Mouse (Mus musculus) heart, embryonic 12.5 days (tissue): Measurements from ENCODE around the gene Trp53i13. TPM values are rescaled to one million over a fixed set of nuclear protein-coding genes. Genes with fewer than 3 reads are reported as not detected.
A peak's percentile ranks its signal among the peaks of the same experiment; 100 is the strongest.
"Not testable (repeated sequence)": the region's sequence is repeated elsewhere in the genome, so short reads cannot be mapped to it uniquely, and the experiment has no call there.

ENCODE experiments used
- ATAC-seq: fragments of 200-750 bp; cut with Nextera tagmentation; 2 replicates; pipeline ENCODE4 v1.8.0; 2017; ENCODE audit warnings: moderate TSS enrichment, moderate library complexity; ENCODE audit not compliant: insufficient number of reproducible peaks, low FRiP score
- H3K27ac ChIP-seq: fragments of 300-500 bp; sonication (generic); 2 replicates; pipeline ENCODE4 v1.5.1; 2016; ENCODE audit warnings: mild to moderate bottlenecking, moderate library complexity; ENCODE audit not compliant: poor library complexity, severe bottlenecking
- H3K27me3 ChIP-seq: fragments of 300-500 bp; sonication (generic); replicated peaks from 2 replicates; pipeline ENCODE4 v1.6.1; 2016; ENCODE audit warnings: mild to moderate bottlenecking, moderate library complexity
- H3K36me3 ChIP-seq: fragments of 300-500 bp; sonication (generic); 2 replicates; pipeline ENCODE4 v1.6.1; 2016; ENCODE audit warnings: mild to moderate bottlenecking, moderate library complexity
- H3K4me1 ChIP-seq: fragments of 300-500 bp; sonication (generic); replicated peaks from 2 replicates; pipeline ENCODE4 v1.6.1; 2016; ENCODE audit warnings: mild to moderate bottlenecking
- H3K4me2 ChIP-seq: fragments of 300-500 bp; sonication (generic); 2 replicates; pipeline ENCODE4 v1.6.1; 2016; ENCODE audit warnings: mild to moderate bottlenecking, moderate library complexity
- H3K4me3 ChIP-seq: fragments of 300-500 bp; sonication (generic); 2 replicates; pipeline ENCODE4 v1.5.1; 2016; ENCODE audit warnings: mild to moderate bottlenecking
- H3K9ac ChIP-seq: fragments of 300-500 bp; sonication (generic); 2 replicates; pipeline ENCODE4 v1.6.1; 2016; ENCODE audit warnings: mild to moderate bottlenecking, moderate library complexity
- H3K9me3 ChIP-seq: fragments of 300-500 bp; sonication (generic); replicated peaks from 2 replicates; pipeline ENCODE4 v1.6.1; 2016; ENCODE audit warnings: mild to moderate bottlenecking, moderate library complexity
- WGBS: fragments of 180-500 bp; shearing (Covaris S2); methylation state at CpG from one replicate; pipeline ENCODE4 v1.1.7; 2016; 5-methylcytosine and 5-hydroxymethylcytosine counted together
- polyA plus RNA-seq: library from polyadenylated mRNA; unstranded; fragments of >200 nt; fragmentation: Nextera tagmentation; extraction: Ambion mirVana; gene quantifications from 2 replicates; pipeline ENCODE4 v1.2.1, GENCODE M21; 2016

Gene Trp53i13
- polyA plus RNA-seq = 29.4 and 30.2 TPM in 2 replicates

DNA sequence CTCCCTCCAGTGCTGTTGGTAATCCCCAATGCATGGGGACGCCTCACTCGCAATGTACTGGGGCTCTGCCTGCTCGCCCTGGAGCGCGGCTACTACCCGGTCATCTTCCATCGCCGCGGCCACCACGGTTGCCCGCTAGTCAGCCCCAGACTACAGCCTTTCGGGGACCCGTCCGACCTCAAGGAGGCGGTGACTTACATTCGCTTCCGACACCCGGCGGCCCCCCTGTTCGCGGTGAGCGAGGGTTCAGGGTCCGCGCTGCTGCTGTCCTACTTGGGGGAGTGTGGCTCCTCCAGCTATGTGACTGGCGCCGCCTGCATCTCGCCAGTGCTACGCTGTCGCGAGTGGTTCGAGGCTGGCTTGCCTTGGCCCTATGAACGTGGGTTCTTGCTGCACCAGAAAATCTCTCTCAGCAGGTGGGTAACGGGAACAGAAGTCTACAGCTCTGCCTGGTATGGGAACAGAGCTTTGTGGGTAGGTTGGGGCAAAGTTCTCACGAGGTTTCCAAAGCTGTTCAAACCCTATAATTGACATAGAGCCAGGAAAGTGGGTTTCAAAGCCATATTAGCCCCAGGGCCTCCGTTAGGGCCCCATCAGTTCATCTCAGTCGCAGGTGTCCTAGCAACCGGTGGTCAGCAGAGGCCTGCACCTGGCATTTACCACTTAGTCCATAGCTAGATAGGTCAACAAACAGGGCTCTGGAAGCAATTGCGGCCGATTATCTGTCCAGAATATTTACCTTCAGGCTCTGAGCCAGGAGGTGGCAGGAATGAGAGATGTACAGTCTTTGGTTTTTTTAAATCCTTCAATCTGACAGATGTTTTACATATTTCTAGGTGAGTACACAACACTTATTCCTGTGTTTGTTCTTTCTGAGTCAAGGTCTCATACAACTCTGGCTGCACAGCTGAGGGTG lies at the start of gene Trp53i13:
TSS of gene Trp53i13 (minus strand) at position 344 of the 916 bp plus-strand sequence.
- peak within 1 kb of the TSS; percentile 74 for H3K9ac ChIP-seq
- H3K4me2 ChIP-seq = peak within 1 kb of the TSS; percentile 92
- no peaks in the 10 kb centered on the region for H3K36me3 ChIP-seq
- WGBS = 10% methylated on average over 39 of the region's 39 CpGs
- H3K4me1 ChIP-seq = peaks cover 37% of the 10 kb centered on the region
- peak within 1 kb of the TSS; percentile 11; the same call in 1 of the 2 replicates for H3K27ac ChIP-seq
- ATAC-seq = no peak
- H3K9me3 ChIP-seq = no peaks in the 10 kb centered on the region
- H3K4me3 ChIP-seq = peak within 1 kb of the TSS; percentile 71
- peaks cover 25% of the 10 kb centered on the region for H3K27me3 ChIP-seq

DNA sequence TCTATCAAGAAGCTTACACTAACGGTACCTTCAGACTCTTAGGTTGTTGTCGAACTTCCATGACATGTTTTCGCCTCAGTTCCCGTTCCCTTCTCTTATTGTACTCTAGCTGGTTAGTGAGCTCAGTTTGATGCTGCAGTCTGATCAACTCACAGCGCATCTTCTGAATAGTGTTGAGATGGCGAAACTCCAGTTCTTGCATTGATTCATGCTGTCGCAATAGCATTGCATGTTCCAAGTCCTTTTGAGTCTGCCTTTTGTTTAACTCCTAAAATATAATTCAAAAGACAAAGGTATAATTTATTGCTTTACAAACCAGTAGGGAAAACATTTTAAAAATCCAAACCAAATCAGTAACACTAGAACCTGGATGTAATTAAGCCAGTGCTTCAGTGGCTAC lies 29.5 kb upstream of the Trp53i13 start:
- ATAC-seq = no peak
- H3K4me3 ChIP-seq = no peak overlapping the region
- H3K4me1 ChIP-seq = no peaks in the 10 kb centered on the region
- no peaks in the 10 kb centered on the region for H3K9me3 ChIP-seq
- no peak overlapping the region for H3K27ac ChIP-seq
- H3K36me3 ChIP-seq = peaks cover 79% of the 10 kb centered on the region
- no peak overlapping the region for H3K9ac ChIP-seq
- H3K4me2 ChIP-seq = no peak overlapping the region
- H3K27me3 ChIP-seq = no peaks in the 10 kb centered on the region
- WGBS = 94% methylated on average over 7 of the region's 7 CpGs

DNA sequence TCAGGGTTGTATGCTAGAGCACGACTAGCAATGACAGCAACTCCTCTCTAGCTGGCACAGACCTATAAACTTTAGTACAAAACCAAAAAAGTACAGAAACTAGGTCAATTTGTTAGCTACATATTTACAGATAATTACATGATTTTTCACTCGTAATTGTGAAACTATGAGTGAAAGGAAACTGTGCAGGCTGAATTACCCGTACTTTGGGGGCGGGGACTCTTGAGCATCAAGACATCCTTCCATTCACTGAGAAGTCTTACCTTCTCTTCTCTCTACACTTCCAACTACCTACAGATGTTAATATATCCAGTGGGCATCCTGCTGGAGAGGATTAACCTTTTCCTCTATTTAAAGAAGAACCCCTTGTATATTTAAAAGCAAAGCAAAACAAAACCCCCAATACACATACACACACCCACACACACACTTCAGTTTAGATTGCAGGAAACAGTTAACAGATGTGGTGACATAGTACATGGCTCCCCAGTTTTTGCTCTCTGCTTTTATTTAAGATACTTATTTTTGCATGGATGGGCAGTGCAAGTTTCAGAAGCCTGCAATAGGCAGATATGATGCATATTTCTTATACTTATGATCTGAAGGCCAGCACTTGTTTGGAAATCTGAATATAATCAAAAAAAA lies 16.5 kb upstream of the Trp53i13 start:
- no peaks in the 10 kb centered on the region for H3K9me3 ChIP-seq
- no peaks in the 10 kb centered on the region for H3K27me3 ChIP-seq
- no peak overlapping the region for H3K27ac ChIP-seq
- WGBS = 85% methylated on average over 4 of the region's 4 CpGs
- H3K4me1 ChIP-seq = no peaks in the 10 kb centered on the region
- no peak overlapping the region for H3K4me2 ChIP-seq
- ATAC-seq = no peak
- H3K36me3 ChIP-seq = peaks cover 26% of the 10 kb centered on the region
- H3K4me3 ChIP-seq = no peak overlapping the region
- no peak overlapping the region for H3K9ac ChIP-seq

DNA sequence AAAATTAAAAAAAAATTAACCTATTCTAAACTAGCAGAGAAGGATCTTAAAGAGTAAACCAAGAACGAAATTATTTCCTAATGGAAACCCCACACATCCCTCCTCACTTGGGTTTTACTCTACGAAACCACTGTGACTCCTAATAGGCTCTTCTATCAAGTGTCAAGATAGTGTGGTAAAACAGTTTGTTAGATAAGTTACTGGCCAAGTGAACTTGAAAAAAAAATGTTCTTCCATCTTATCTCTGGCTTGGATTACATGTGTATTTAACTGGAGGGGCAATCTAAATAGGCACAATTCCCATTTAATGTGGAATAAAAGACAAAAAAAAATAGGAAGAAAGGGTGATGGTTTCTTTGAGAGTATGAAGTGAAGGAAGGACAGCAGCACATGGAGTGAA lies 15.1 kb upstream of the Trp53i13 start:
- ATAC-seq = no peak
- Histone ChIP-seq H3K4me2 (no peak overlapping the region), H3K27me3 (no peaks in the 10 kb centered on the region), H3K36me3 (peaks cover 17% of the 10 kb centered on the region), H3K4me3 (no peak overlapping the region), H3K9me3 (no peaks in the 10 kb centered on the region), H3K9ac (no peak overlapping the region), H3K4me1 (no peaks in the 10 kb centered on the region), H3K27ac (no peak overlapping the region)
- 71% methylated on average over 2 of the region's 2 CpGs for WGBS

DNA sequence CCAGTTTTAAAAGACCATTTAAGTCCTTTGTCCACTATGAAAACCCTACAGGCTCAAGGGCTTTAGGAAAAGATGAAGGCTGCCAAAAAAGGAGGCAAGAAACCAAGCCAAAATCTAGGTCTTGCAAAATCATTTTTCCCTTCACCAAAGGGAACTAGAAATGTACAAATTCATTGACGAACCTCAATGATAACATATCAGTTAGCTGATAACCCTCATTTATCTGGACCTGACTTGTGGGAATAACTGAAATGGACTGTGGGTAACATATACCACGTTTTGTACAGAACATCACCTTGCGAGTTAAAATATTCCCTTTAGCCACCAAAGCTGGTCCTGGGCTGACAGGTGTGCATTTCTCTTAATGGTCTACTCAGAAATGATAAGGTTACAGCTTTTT lies 13.9 kb upstream of the Trp53i13 start:
- H3K27ac ChIP-seq = no peak overlapping the region
- no peak for ATAC-seq
- H3K27me3 ChIP-seq = no peaks in the 10 kb centered on the region
- peaks cover 16% of the 10 kb centered on the region for H3K36me3 ChIP-seq
- WGBS = 68% methylated on average over 3 of the region's 3 CpGs
- H3K4me1 ChIP-seq = no peaks in the 10 kb centered on the region
- no peak overlapping the region for H3K4me3 ChIP-seq
- no peak overlapping the region for H3K9ac ChIP-seq
- H3K4me2 ChIP-seq = no peak overlapping the region
- no peaks in the 10 kb centered on the region for H3K9me3 ChIP-seq

DNA sequence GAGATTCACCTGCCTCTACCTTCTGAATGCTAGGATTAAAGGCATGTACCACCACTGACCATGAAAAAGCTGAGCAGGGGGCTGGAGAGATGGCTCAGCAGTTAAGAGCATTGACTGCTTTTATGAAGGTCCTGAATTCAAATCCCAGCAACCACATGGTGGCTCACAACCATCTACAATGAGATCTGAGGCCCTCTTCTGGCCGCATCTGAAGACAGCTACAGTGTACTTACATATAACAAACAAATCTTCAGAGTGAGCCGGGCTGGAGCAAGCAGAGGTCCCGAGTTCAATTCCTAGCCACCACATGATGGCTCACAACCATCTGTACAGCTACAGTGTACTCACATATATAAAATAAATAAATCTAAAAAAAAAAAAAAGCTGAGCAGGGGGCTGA lies 12.6 kb upstream of the Trp53i13 start:
- H3K4me2 ChIP-seq, H3K4me1 ChIP-seq, H3K9me3 ChIP-seq, H3K4me3 ChIP-seq, H3K36me3 ChIP-seq, H3K27me3 ChIP-seq, H3K27ac ChIP-seq, H3K9ac ChIP-seq, ATAC-seq: not testable (repeated sequence)
- 93% methylated on average over 3 of the region's 3 CpGs for WGBS

DNA sequence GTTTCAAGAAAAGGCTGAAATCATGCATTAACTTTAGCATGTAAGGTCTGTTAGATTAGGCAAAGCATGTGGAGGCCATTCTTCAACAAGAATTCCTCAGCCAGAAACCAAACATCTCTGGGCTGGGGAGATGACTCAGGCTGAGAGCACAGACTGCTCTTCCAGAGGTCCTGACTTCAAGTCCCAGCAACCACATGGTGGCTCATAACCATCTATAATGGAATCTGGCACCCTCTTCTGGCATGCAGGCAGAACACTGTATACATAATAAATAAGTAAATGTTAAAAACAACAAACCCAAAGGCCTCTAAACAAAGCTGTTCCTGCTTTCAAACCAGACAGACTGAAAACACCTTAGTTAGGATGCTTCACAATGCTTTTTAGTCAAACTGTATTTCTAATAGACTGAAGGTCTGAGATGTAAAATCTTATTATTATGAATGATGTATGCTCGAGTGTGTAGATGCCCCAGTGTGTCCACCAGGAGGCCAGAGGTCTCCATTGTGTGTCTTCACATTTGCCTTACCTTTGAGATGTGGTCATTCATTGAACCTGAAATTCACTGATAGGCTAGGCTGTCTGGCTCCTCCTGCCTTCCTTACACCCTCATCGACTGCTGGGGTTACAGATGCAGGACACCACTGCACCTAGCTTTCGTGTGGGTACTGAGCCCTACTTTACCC lies 10.2 kb upstream of the Trp53i13 start:
- H3K4me2 ChIP-seq = no peak overlapping the region
- H3K9me3 ChIP-seq = no peaks in the 10 kb centered on the region
- H3K36me3 ChIP-seq = peaks cover 3% of the 10 kb centered on the region
- H3K27me3 ChIP-seq = no peaks in the 10 kb centered on the region
- ATAC-seq = no peak
- H3K4me3 ChIP-seq = no peak overlapping the region
- H3K27ac ChIP-seq = no peak overlapping the region
- H3K9ac ChIP-seq = no peak overlapping the region
- WGBS = 76% methylated on average over 3 of the region's 3 CpGs
- no peaks in the 10 kb centered on the region for H3K4me1 ChIP-seq

DNA sequence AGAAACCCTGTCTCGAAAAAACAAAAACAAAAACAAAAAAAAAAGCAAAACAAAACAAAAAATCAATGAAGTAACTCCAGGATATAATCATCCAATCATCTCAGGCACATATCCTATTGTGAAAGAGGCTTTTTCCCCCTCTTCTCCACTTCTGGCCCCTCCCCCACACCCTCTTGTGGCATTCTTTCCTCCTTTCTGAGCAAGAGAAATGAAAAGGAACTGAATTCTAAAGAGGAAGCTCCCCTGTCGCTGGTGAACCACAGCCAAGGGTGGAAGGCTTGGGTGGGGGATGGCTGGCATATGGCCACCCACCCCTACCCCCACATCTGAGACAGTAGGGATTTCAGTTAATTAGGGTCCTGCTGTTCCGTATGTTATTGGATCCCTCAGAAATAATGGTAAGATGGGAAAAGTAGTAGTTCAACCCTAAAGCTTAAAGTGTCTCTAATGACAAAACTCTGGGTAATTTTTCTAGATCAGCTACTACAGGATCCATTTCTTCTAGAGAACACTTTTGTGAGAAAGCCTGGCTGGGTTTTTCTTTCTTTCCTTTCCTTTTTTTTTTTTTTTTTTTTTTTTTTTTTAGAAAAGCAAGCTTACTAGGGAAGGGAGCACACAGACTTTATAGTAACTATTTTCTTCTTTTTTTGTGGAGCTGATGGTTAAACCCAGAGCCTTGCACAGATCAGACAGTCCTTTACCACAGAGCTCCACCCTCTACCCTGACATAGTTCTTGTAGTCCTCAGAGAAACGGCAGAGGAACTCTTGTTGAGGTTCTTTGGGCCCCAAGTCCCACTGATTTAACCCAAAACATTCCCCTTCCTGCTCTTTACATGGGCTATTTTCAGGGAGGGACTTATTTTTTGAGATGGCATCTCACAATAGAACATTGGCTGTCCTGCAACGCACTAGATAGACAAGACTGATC lies 5.1 kb upstream of the Trp53i13 start:
- Histone ChIP-seq H3K27ac (no peak overlapping the region), H3K36me3 (no peaks in the 10 kb centered on the region), H3K4me2 (no peak overlapping the region), H3K27me3 (peaks cover 24% of the 10 kb centered on the region), H3K9ac (no peak overlapping the region), H3K4me3 (no peak overlapping the region), H3K9me3 (no peaks in the 10 kb centered on the region), H3K4me1 (peaks cover 5% of the 10 kb centered on the region)
- no peak for ATAC-seq
- WGBS = 49% methylated on average over 5 of the region's 5 CpGs

DNA sequence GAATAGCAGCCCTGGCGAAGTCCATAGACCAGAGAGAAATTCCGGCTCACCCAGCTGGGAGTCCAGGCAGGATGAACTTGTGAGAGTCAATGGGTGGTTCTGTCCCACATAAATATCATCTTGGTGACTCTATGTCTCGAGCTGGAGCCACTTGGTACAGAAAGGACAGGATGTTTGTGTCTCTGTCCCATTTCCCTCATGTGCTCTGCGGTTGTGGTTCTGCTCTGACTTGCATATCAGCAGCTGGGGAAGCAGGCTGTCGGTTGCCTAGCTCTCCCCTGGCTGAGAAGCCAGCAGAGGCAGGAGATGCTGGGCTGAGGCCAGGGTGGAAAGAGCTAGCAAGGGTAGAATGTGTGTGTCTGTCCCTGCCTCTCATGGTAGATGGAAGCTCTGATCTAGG lies 3.3 kb upstream of the Trp53i13 start, which contains the start of gene Gm10392:
TSS of gene Gm10392 (minus strand) at position 156 of the 400 bp plus-strand sequence.
- 51% methylated on average over 5 of the region's 5 CpGs for WGBS
- Histone ChIP-seq H3K4me1 (peaks cover 23% of the 10 kb centered on the region), H3K27me3 (peaks cover 25% of the 10 kb centered on the region), H3K27ac (no peak within 1 kb of the TSS), H3K9me3 (no peaks in the 10 kb centered on the region), H3K9ac (no peak within 1 kb of the TSS), H3K4me2 (no peak within 1 kb of the TSS), H3K4me3 (no peak within 1 kb of the TSS), H3K36me3 (no peaks in the 10 kb centered on the region)
- no peak for ATAC-seq

DNA sequence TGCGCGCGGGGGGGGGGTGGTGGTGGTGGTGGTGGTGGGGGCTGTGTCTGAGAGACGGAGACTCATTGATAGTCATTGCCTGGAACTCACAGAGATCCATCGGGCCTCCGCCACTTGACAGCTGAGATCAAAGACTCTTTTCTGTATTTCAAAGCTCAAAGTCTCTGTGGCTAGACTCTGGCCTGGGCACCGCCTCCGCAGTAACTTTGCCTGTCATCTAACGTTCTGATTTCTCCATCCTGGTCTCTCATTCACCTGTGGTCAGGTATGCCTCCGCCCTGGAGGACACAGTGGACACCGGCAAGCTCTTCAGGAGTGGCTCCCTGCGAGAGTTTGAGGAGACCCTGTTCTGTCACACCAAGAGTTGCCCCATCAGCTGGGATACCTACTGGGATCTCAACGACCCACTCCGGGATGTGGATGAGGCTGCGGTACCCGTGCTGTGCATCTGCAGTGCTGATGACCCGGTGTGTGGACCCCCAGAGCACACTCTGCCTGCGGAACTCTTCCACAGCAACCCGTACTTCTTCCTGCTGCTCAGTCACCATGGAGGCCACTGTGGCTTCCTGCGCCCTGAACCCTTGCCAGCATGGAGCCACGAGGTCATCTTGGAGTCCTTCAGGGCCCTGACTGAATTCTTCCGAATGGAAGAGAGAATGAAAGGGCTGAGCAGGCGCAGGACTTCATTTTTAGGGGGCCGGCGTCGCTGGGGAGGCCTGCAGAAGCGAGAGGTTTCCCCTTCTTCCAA lies 2.4 kb upstream of the Trp53i13 start:
- Histone ChIP-seq H3K27ac (no peak overlapping the region), H3K36me3 (no peaks in the 10 kb centered on the region), H3K9me3 (no peaks in the 10 kb centered on the region), H3K27me3 (peaks cover 25% of the 10 kb centered on the region), H3K4me1 (peaks cover 28% of the 10 kb centered on the region), H3K9ac (no peak overlapping the region), H3K4me3 (no peak overlapping the region), H3K4me2 (no peak overlapping the region)
- no peak for ATAC-seq
- 78% methylated on average over 27 of the region's 27 CpGs for WGBS
